Mouse (Mus musculus): Measurements from ENCODE around the gene Sh3bp5. TPM values are rescaled to one million over a fixed set of nuclear protein-coding genes. Genes with fewer than 3 reads are reported as not detected.

The Sh3bp5 gene
- polyA plus RNA-seq, 1 experiment from 2014 or later, result 26.7 TPM

- Histone ChIP-seq H3K4me3 (no peak overlapping the region), H3K27me3 (replicated peaks) (peaks cover 17% of the 10 kb centered on the region), H3K9ac (no peak overlapping the region), H3K36me3 (no peaks in the 10 kb centered on the region), H3K4me2 (no peak overlapping the region), H3K9me3 (no peaks in the 10 kb centered on the region), H3K27ac (replicated peaks) (no peak overlapping the region), H3K4me1 (peaks cover 9% of the 10 kb centered on the region)
- no peak for ATAC-seq (ENCODE audit: extremely low read depth, insufficient number of reproducible peaks, low FRiP score, low TSS enrichment)
- 76% methylated on average over 11 of the region's 11 CpGs for WGBS
Measured at GRCm38 (mm10) chr14:31321181-31321580, 114.7 kb downstream of the Sh3bp5 start.

GRCm38 (mm10) chr14:31319546-31319945, 116.3 kb downstream of the Sh3bp5 start:
- Histone ChIP-seq H3K9ac (no peak overlapping the region), H3K4me1 (peaks cover 13% of the 10 kb centered on the region), H3K4me3 (no peak overlapping the region), H3K4me2 (no peak overlapping the region), H3K27ac (replicated peaks) (no peak overlapping the region), H3K36me3 (no peaks in the 10 kb centered on the region), H3K27me3 (replicated peaks) (peaks cover 20% of the 10 kb centered on the region), H3K9me3 (no peaks in the 10 kb centered on the region)
- ATAC-seq (ENCODE audit: extremely low read depth, insufficient number of reproducible peaks, low FRiP score, low TSS enrichment), result no peak
- WGBS, result 68% methylated on average over 10 of the region's 10 CpGs

GRCm38 (mm10) chr14:31317754-31318153, 118.1 kb downstream of the Sh3bp5 start:
- Histone ChIP-seq H3K27me3 (replicated peaks) (peaks cover 25% of the 10 kb centered on the region), H3K4me3 (no peak overlapping the region), H3K4me1 (0 out of 2 replicates have a peak, but pooled peaks cover 5% of the 10 kb centered on the region), H3K9me3 (no peaks in the 10 kb centered on the region), H3K27ac (replicated peaks) (no peak overlapping the region), H3K4me2 (no peak overlapping the region), H3K36me3 (no peaks in the 10 kb centered on the region), H3K9ac (no peak overlapping the region)
- 66% methylated on average over 3 of the region's 3 CpGs for WGBS
- no peak for ATAC-seq (ENCODE audit: extremely low read depth, insufficient number of reproducible peaks, low FRiP score, low TSS enrichment)

GRCm38 (mm10) chr14:31316613-31317012, 119.3 kb downstream of the Sh3bp5 start:
- WGBS, result 70% methylated on average over 12 of the region's 12 CpGs
- Histone ChIP-seq H3K4me1 (0 out of 2 replicates have a peak, but pooled peaks cover 5% of the 10 kb centered on the region), H3K9me3 (no peaks in the 10 kb centered on the region), H3K4me3 (no peak overlapping the region), H3K36me3 (no peaks in the 10 kb centered on the region), H3K4me2 (no peak overlapping the region), H3K9ac (no peak overlapping the region), H3K27me3 (replicated peaks) (peaks cover 25% of the 10 kb centered on the region), H3K27ac (replicated peaks) (no peak overlapping the region)
- ATAC-seq (ENCODE audit: extremely low read depth, insufficient number of reproducible peaks, low FRiP score, low TSS enrichment), result no peak

GRCm38 (mm10) chr14:31313192-31313591, 122.7 kb downstream of the Sh3bp5 start:
- Histone ChIP-seq H3K4me3 (no peak overlapping the region), H3K36me3 (no peaks in the 10 kb centered on the region), H3K9me3 (no peaks in the 10 kb centered on the region), H3K9ac (no peak overlapping the region), H3K4me2 (no peak overlapping the region), H3K4me1 (0 out of 2 replicates have a peak, but pooled peaks cover 5% of the 10 kb centered on the region), H3K27me3 (replicated peaks) (peaks cover 14% of the 10 kb centered on the region; the same call in 1 of the 2 replicates), H3K27ac (replicated peaks) (no peak overlapping the region)
- no peak for ATAC-seq (ENCODE audit: extremely low read depth, insufficient number of reproducible peaks, low FRiP score, low TSS enrichment)
- WGBS, result 63% methylated on average over 3 of the region's 3 CpGs

Other genes starting within 250 kb of the Sh3bp5 start
- 3,442 and 4,164 TPM in 2 replicates for gene Tnnc1, start 227.8 kb downstream of the Sh3bp5 start, polyA plus RNA-seq (2015; fragmentation: Nextera tagmentation; extraction: Ambion mirVana)
- 340 and 345 TPM in 2 replicates for gene Nisch, start 219.1 kb downstream of the Sh3bp5 start, polyA plus RNA-seq (2015; fragmentation: Nextera tagmentation; extraction: Ambion mirVana)
- gene Sema3g, start 218.2 kb downstream of the Sh3bp5 start, polyA plus RNA-seq (2015; fragmentation: Nextera tagmentation; extraction: Ambion mirVana), result 0.51 TPM in 2 replicates
- 7.8 and 8.2 TPM in 2 replicates for gene Phf7, start 184.8 kb downstream of the Sh3bp5 start, polyA plus RNA-seq (2015; fragmentation: Nextera tagmentation; extraction: Ambion mirVana)
- 52.0 and 59.1 TPM in 2 replicates for gene Bap1, start 184.6 kb downstream of the Sh3bp5 start, polyA plus RNA-seq (2015; fragmentation: Nextera tagmentation; extraction: Ambion mirVana)
- 0.94 and 1.3 TPM in 2 replicates for gene Dnah1, start 112.2 kb downstream of the Sh3bp5 start, polyA plus RNA-seq (2015; fragmentation: Nextera tagmentation; extraction: Ambion mirVana)
- 32.8 and 36.7 TPM in 2 replicates for gene Capn7, start 99.4 kb downstream of the Sh3bp5 start, polyA plus RNA-seq (2015; fragmentation: Nextera tagmentation; extraction: Ambion mirVana)
- gene Eaf1, start 58.3 kb upstream of the Sh3bp5 start, polyA plus RNA-seq (2015; fragmentation: Nextera tagmentation; extraction: Ambion mirVana), result 11.7 and 12.0 TPM in 2 replicates
- gene Mettl6, start 59.0 kb upstream of the Sh3bp5 start, polyA plus RNA-seq (2015; fragmentation: Nextera tagmentation; extraction: Ambion mirVana), result 38.7 and 42.9 TPM in 2 replicates
- 8.1 and 8.3 TPM in 2 replicates for gene Colq, start 155.3 kb upstream of the Sh3bp5 start, polyA plus RNA-seq (2015; fragmentation: Nextera tagmentation; extraction: Ambion mirVana)
- 2.1 TPM in 1 of 2 replicates, not detected in the other for gene Gm49387, start 204.8 kb upstream of the Sh3bp5 start, polyA plus RNA-seq (2015; fragmentation: Nextera tagmentation; extraction: Ambion mirVana)
- gene Btd, start 204.9 kb upstream of the Sh3bp5 start, polyA plus RNA-seq (2015; fragmentation: Nextera tagmentation; extraction: Ambion mirVana), result 19.8 and 25.3 TPM in 2 replicates
- 10.2 and 10.7 TPM in 2 replicates for gene Hacl1, start 205.2 kb upstream of the Sh3bp5 start, polyA plus RNA-seq (2015; fragmentation: Nextera tagmentation; extraction: Ambion mirVana)

All from heart, embryonic 13.5 days (tissue).